Mouse (Mus musculus) forebrain, embryonic 14.5 days (tissue): ENCODE data around the gene Fgf12. TPM values are rescaled to one million over a fixed set of nuclear protein-coding genes. Genes with fewer than 3 reads are reported as not detected.

Experiments
- ATAC-seq: fragments of 200-750 bp; cut with Nextera tagmentation; 2 replicates; pipeline ENCODE4 v1.8.0; 2017; ENCODE audit warnings: mild to moderate bottlenecking, moderate library complexity
- DNase-seq: peaks from one replicate; pipeline ENCODE4 v3.0.0-alpha.2; 2015; ENCODE audit warnings: low spot score
- H3K27ac ChIP-seq: fragments of 300-500 bp; sonication (generic); 2 replicates; pipeline ENCODE4 v1.5.1; 2014; ENCODE audit warnings: low read depth, mild to moderate bottlenecking, control low read depth, low read length, moderate library complexity
- H3K27me3 ChIP-seq: fragments of 300-500 bp; sonication (generic); replicated peaks from 2 replicates; pipeline ENCODE4 v1.6.1; 2014; ENCODE audit warnings: low read length, control low read depth, mixed read lengths; ENCODE audit not compliant: control insufficient read depth, insufficient read depth
- H3K36me3 ChIP-seq: fragments of 300-500 bp; sonication (generic); 2 replicates; pipeline ENCODE4 v1.6.1; 2014; ENCODE audit warnings: low read length, control low read depth; ENCODE audit not compliant: control insufficient read depth, insufficient read depth
- H3K4me1 ChIP-seq: fragments of 300-500 bp; sonication (generic); 2 replicates; pipeline ENCODE4 v1.6.1; 2014; ENCODE audit warnings: antibody characterized with exemption, low read length, control low read depth; ENCODE audit not compliant: control insufficient read depth, insufficient read depth
- H3K4me2 ChIP-seq: fragments of 300-500 bp; sonication (generic); 2 replicates; pipeline ENCODE4 v1.6.1; 2014; ENCODE audit warnings: mild to moderate bottlenecking, control low read depth, low read length
- H3K4me3 ChIP-seq: fragments of 300-500 bp; sonication (generic); 2 replicates; pipeline ENCODE4 v1.5.1; 2014; ENCODE audit warnings: low read depth, low read length, control low read depth
- H3K9ac ChIP-seq: fragments of 300-500 bp; sonication (generic); 2 replicates; pipeline ENCODE4 v1.6.1; 2014; ENCODE audit warnings: mild to moderate bottlenecking, low read length, control low read depth, moderate library complexity
- H3K9me3 ChIP-seq: fragments of 300-500 bp; sonication (generic); replicated peaks from 2 replicates; pipeline ENCODE4 v1.6.1; 2016; ENCODE audit warnings: low read length, control low read depth, mixed read lengths; ENCODE audit not compliant: control insufficient read depth
- WGBS: fragments of 180-500 bp; shearing (Covaris S2); extraction: QIAGEN DNeasy Blood & Tissue Kit; methylation state at CpG from one replicate; pipeline ENCODE4 v1.1.7; 2014; 5-methylcytosine and 5-hydroxymethylcytosine counted together
- microRNA counts: library from miRNA; unstranded; fragments of <30 nt; microRNA quantifications from one replicate; lab custom pipeline; 2016
- microRNA-seq: library from miRNA; unstranded; fragments of <30 nt; microRNA quantifications from one replicate; pipeline ENCODE4, GENCODE M21; 2016
- polyA plus RNA-seq: library from polyadenylated mRNA; unstranded; fragments of >200 nt; fragmentation: Nextera tagmentation; extraction: Ambion mirVana; gene quantifications from 2 replicates; pipeline ENCODE4 v1.2.1, GENCODE M21; 2014

Fgf12 gene
- polyA plus RNA-seq, 1 experiment from 2014 or later = 16.1 TPM

DNA sequence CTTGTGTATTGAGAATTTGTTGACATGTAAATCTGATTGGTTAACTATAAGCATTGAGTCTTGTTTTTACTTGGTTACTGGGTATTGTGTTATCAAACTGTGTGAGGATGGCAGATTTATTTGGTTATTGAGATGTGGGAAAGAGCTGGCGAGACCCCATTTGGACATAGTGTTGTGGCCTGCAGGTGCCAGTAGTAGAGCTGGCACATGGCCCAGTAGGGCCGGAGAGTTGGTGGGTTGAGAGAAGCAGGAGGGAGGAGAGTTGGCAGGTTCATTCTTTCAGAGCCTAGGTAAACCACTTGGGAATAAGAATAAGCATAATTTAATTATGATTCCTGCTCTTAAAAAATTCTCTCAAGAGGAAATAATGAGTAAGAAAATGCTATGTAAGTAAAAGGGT, 625.9 kb downstream of the Fgf12 start:
- no peak overlapping the region for H3K9ac ChIP-seq
- 61% methylated on average over 2 of the region's 2 CpGs for WGBS
- DNase-seq (no peak), ATAC-seq (no peak)
- no peaks in the 10 kb centered on the region for H3K27me3 ChIP-seq
- no peaks in the 10 kb centered on the region for H3K9me3 ChIP-seq
- H3K36me3 ChIP-seq = no peaks in the 10 kb centered on the region
- H3K4me2 ChIP-seq = no peak overlapping the region
- H3K4me1 ChIP-seq = no peaks in the 10 kb centered on the region
- H3K27ac ChIP-seq = no peak overlapping the region
- no peak overlapping the region for H3K4me3 ChIP-seq

MicroRNAs within 50 kb of the gene (microRNA counts, 519-probe panel; counts per million panel counts)
- 2,766 counts per million, percentile 20 among the panel's probes with 10 or more counts for microRNA mmu-miR-690 (lab: Ali Mortazavi, UCI)

Small RNA genes within 50 kb of the gene (microRNA-seq; reads per million reads assigned to microRNA genes)
- not detected for gene Mir690

Other genes with a start within 250 kb of the Fgf12 start
- gene Mb21d2, start 176.6 kb upstream of the Fgf12 start, polyA plus RNA-seq = 10.9 and 12.7 TPM in 2 replicates